In the genomic region with DNA sequence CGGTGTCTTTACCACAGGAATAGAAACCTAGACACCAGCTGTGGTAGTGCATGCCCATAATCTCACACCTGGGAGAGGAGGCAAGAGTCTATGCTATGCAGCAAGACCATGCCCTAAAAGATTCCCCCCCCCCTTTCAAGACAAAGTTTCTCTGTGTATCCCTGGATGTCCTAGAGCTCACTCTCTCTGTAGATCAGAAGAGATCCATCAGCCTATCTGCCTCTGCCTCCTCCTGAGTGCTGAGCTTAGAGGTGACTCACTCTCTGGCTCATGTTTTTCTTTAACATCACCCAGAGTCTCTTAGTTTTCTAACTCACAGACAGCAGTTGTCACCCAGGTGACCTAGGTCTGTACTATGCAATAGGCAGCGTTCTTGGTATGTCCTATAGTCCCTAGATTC, we compare ENCODE assay signal across 30 mouse cellular contexts. TPM values are rescaled to one million over a fixed set of nuclear protein-coding genes. Genes with fewer than 3 reads are reported as not detected.
"Had no signal": no experiment of that assay in that cellular context is flagged by ENCODE, and none has a peak within 500 bp of the region (broad histone marks: within the 10 kb centered on the region; RNA-seq: fewer than 3 reads in every experiment).

No protein-coding gene starts in this region.

- DNase-seq: liver; liver, embryonic 13.5 days; liver, postnatal 0 days; lung, adult 18-20 months; lung, adult 2 months; lung, embryonic 14.5 days; lung, postnatal 10 days; lung, postnatal 14 days; lung, postnatal 36 days; lung, postnatal 4 days; midbrain, embryonic 14.5 days had no signal

RNA-seq across cellular contexts. Expression of a gene that starts 4.8 kb away (rescaled TPM):
- total RNA-seq: liver, adult 2 months; megakaryocyte progenitor cell, adult 5-6 weeks; megakaryocyte-erythroid progenitor cell, adult 5-6 weeks; monocyte, adult 5-6 weeks had no signal
- polyA plus RNA-seq: liver, embryonic 11.5 days; liver, embryonic 12.5 days; liver, embryonic 14.5 days; lung, embryonic 14.5 days had no signal

RNA-seq across cellular contexts. Expression of a gene that starts 54.9 kb away (rescaled TPM):
- total RNA-seq: left cerebral cortex, postnatal 10 days; left cerebral cortex, postnatal 14 days; left cerebral cortex, postnatal 25 days; left cerebral cortex, postnatal 36 days; left cerebral cortex, postnatal 4 days; liver, adult 2 months; megakaryocyte progenitor cell, adult 5-6 weeks; megakaryocyte, adult 5-6 weeks; megakaryocyte-erythroid progenitor cell, adult 5-6 weeks; monocyte, adult 5-6 weeks had no signal
- polyA plus RNA-seq: liver, adult 2 months; liver, embryonic 14.5 days; liver, postnatal 0 days; lung, embryonic 14.5 days; midbrain, embryonic 11.5 days; midbrain, embryonic 12.5 days; midbrain, embryonic 13.5 days; midbrain, embryonic 14.5 days; midbrain, embryonic 15.5 days; midbrain, embryonic 16.5 days; midbrain, postnatal 0 days had no signal
